Mouse (Mus musculus) pancreas, adult 10 weeks (tissue): Measurements from ENCODE around the gene Prepl. TPM values are rescaled to one million over a fixed set of nuclear protein-coding genes. Genes with fewer than 3 reads are reported as not detected.

Experiments
- polyA plus RNA-seq: library from polyadenylated mRNA; stranded (reverse); fragments of 350-450 nt; fragmentation: Illumina TruSeq; extraction: RNeasy Lipid Tissue Mini Kit (QIAGEN cat#74804); gene quantifications from one replicate; pipeline ENCODE4 v1.2.3, GENCODE M21; 2015; ENCODE audit warnings: low read depth, low replicate concordance; ENCODE audit not compliant: insufficient read depth

Prepl gene
- 10.6 TPM for polyA plus RNA-seq

GRCm38 (mm10) chr17:85090120-85091099, at the start of gene Prepl, which contains the start of gene Camkmt:
Prepl (minus strand) TSS chr17:85090241.
Camkmt (plus strand) TSS chr17:85090552.

DNA sequence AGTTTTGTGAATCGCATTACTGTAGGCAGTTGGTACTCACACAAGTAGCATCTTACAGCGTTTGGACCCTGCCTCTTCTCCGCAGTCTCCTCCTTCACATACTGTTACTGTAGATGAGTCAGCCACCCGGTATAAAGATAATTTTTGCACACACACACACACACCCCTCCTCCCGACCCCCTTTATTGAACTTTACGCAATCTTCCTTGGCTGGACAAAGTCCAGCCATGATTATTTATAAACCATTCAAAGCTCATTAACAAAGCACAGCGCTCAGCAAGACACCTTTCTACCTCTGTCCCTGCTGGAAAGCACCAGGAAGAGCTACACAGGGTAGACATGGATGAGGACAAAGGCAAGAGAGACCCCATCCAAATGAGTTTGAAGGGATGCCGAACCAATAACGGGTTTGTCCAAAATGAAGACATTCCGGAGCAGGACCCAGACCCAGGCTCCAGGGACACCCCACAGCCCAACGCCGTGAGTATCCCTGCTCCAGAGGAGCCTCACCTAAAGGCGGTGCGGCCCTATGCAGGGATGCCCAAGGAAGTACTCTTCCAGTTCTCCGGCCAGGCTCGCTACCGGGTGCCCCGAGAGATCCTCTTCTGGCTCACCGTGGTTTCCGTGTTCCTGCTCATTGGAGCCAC, 61.8 kb downstream of the Prepl start, which contains the start of gene Slc3a1:
Slc3a1 (plus strand) TSS at position 284 of the 647 bp plus-strand sequence.

Other genes with a start within 250 kb of the Prepl start
- gene Ppm1b, start 133.5 kb downstream of the Prepl start, polyA plus RNA-seq = 12.4 TPM
- 1.4 TPM for gene Slc3a1, start 61.9 kb downstream of the Prepl start, polyA plus RNA-seq
- 2.3 TPM for gene Camkmt, start 311 bp upstream of the Prepl start, polyA plus RNA-seq